Mouse (Mus musculus): ENCODE results near the gene 4933409G03Rik. TPM values are rescaled to one million over a fixed set of nuclear protein-coding genes. Genes with fewer than 3 reads are reported as not detected.
"Not testable (repeated sequence)": the region's sequence is repeated elsewhere in the genome, so short reads cannot be mapped to it uniquely, and the experiment has no call there.

The 4933409G03Rik gene
- not detected for total RNA-seq (2022)

GRCm38 (mm10) chr2:68582113-68582512, at the start of gene 4933409G03Rik:
TSS of gene 4933409G03Rik (plus strand) at chr2:68582413.
- DNase-seq = no peak

DNA sequence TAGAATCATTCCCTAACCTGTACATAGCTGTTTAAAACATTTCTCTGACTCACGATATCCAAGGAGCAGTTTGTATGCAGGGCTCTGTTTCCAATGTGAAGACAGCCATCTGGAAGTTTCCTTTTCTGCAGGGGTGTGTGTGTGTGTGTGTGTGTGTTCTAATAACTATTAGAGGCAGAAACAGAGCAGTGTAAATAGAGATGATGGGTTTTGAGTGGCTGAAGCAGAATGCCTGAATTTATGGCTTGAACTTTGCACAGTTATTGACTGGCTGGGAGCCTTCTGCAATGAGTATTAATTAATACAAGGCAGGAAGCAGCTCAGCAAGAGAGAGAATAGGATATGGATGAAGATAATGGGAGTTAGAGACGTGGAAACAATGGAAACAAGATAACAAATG, 38.0 kb upstream of the 4933409G03Rik start:
- no peak for DNase-seq

- no peak for DNase-seq
Measured at GRCm38 (mm10) chr2:68560821-68561220, 21.4 kb upstream of the 4933409G03Rik start.

GRCm38 (mm10) chr2:68563331-68563730, 18.9 kb upstream of the 4933409G03Rik start:
- DNase-seq = no peak

DNA sequence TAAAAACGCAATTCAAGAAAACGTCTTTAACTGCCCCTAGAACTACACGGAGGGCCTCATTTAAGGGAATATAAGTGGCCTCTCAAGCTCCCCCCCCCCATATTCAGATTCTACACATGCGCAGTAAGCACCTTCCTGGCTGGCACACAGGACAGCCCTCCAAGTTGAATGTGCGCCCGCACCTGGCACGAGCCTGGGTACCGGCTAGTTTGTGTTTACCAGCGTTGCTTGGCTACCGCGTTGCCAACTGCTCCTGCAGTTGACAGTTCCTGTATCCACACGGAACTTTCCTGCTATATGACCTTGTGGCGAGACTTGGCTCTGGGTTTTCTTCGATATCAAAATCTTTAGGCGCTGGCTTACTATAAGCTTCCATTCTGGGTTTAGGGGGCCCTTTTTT, 13.9 kb upstream of the 4933409G03Rik start:
- no peak for DNase-seq

DNA sequence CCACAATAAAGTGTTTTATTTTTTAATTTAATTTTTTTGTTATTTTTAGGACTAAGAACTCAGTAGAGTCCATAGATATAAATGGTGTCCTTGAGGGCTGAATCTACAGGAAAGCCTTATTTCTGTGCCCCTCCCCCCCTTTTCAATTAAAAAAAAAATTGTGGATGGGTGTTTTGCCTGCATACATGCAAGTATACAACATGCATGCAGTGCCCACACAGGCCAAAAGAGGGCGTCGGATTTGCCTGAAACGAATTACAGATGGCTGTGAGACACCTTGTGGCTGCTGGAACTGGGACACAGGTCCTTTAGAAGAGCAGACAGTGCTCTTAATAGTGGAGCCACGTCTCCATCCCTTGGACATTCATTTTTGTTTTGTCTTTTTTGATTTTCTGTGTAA, 9.9 kb upstream of the 4933409G03Rik start:
- no peak for DNase-seq

GRCm38 (mm10) chr2:68592765-68593164, 10.6 kb downstream of the 4933409G03Rik start:
- no peak for DNase-seq

GRCm38 (mm10) chr2:68656186-68656585, 74.0 kb downstream of the 4933409G03Rik start, which contains the start of gene 4932414N04Rik:
TSS of gene 4932414N04Rik (plus strand) at chr2:68656486.
- DNase-seq = not testable (repeated sequence)

Other genes starting within 250 kb of the 4933409G03Rik start
- 100 to 1,000 TPM in 1 of 4 experiments, 10 to 100 TPM in 3; 59.8 to 101 (median 73.8) TPM for gene Stk39, start 110.1 kb upstream of the 4933409G03Rik start, total RNA-seq (2022)
- gene 4932414N04Rik, start 74.1 kb downstream of the 4933409G03Rik start, total RNA-seq (2022) = not detected